Mouse (Mus musculus) cerebellum, adult 2 months (tissue): ENCODE measurements around the gene Srp9.

Source experiments
- CTCF ChIP-seq: fragments of 200-500 bp; IDR thresholded peaks from 2 replicates; pipeline ENCODE4 v1.5.1; 2011; ENCODE audit warnings: low read depth, mild to moderate bottlenecking, control low read depth, low read length, moderate library complexity, borderline replicate concordance; ENCODE audit not compliant: insufficient read depth
- POLR2A ChIP-seq: fragments of 200-500 bp; IDR thresholded peaks from 2 replicates; pipeline ENCODE4 v1.6.1; 2011; ENCODE audit warnings: low read length, control low read depth, borderline replicate concordance; ENCODE audit not compliant: insufficient read depth

GRCm38 (mm10) chr1:182099062-182099461, 25.5 kb upstream of the Srp9 start:
- TF ChIP-seq CTCF (no peak), POLR2A (no peak)
